Mouse (Mus musculus): ENCODE measurements around the gene 1700029P11Rik. TPM values are rescaled to one million over a fixed set of nuclear protein-coding genes. Genes with fewer than 3 reads are reported as not detected.
"Not testable (repeated sequence)": the region's sequence is repeated elsewhere in the genome, so short reads cannot be mapped to it uniquely, and the experiment has no call there.

1700029P11Rik gene
- polyA plus RNA-seq, 1 experiment from 2014 or later: not detected

DNA sequence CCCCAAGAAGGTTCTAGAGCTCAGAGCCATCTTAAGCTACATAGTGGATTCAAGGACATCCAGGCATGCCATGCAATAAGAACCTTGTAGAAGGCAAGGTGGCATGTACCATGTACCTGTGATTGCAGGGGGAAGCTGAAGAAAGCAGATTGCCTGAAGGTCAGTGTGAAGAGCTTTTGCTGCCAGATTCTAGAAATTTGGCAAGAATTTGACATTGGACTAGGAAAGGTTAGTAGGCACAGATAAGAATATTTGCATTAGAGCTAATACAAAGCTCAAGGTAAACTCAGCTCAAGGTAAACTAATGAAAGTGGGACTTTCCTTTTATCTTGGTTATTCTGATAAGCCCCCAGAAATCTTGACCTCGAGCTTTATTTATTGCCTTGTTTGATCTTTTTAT is 16.1 kb upstream of the 1700029P11Rik start:
- Histone ChIP-seq H3K4me3 (ENCODE audit: low read depth, low read length) (no peak overlapping the region), H3K4me2 (no peak overlapping the region), H3K9me3 (ENCODE audit: control insufficient read depth, low read length) (no peaks in the 10 kb centered on the region), H3K27me3 (replicated peaks; ENCODE audit: control insufficient read depth, insufficient read depth, low read length) (no peaks in the 10 kb centered on the region), H3K27ac (ENCODE audit: low read depth, low read length) (no peak overlapping the region), H3K36me3 (ENCODE audit: control insufficient read depth, insufficient read depth, low read length) (no peaks in the 10 kb centered on the region), H3K4me1 (replicated peaks; ENCODE audit: control insufficient read depth, insufficient read depth, low read length) (no peaks in the 10 kb centered on the region), H3K9ac (ENCODE audit: low read depth, low read length) (no peak overlapping the region)
- DNase-seq (ENCODE audit: low spot score): no peak
- WGBS: 56% methylated on average over 1 of the region's 1 CpGs
- no peak for ATAC-seq (replicated peaks; ENCODE audit: low FRiP score)

DNA sequence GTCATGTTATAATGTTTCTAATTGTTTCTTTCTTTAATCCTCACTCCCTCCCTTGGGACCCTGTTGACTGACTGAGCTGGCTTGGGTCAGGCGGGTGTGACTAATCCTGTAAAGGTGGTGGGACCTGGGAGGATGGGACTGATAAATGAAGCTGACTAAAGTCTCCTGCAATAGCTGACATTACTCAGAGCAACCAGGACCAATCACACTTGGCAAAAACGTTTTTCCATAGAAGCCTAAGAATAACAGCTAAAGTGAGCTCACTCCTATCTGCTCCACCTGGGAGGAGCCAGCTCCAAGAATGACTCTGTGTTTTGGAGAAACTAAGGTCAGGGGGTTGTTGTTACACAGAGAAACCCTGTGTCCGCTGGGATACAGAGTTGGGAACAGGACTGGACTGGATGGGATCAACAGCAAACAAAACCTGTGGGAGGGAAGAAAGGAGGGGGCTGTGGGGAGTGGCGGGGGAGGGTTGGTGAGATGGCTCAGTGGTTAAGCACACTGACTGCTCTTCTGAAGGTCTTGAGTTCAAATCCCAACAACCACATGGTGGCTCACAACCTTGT is 15.3 kb upstream of the 1700029P11Rik start:
- WGBS: 51% methylated on average over 4 of the region's 4 CpGs

DNA sequence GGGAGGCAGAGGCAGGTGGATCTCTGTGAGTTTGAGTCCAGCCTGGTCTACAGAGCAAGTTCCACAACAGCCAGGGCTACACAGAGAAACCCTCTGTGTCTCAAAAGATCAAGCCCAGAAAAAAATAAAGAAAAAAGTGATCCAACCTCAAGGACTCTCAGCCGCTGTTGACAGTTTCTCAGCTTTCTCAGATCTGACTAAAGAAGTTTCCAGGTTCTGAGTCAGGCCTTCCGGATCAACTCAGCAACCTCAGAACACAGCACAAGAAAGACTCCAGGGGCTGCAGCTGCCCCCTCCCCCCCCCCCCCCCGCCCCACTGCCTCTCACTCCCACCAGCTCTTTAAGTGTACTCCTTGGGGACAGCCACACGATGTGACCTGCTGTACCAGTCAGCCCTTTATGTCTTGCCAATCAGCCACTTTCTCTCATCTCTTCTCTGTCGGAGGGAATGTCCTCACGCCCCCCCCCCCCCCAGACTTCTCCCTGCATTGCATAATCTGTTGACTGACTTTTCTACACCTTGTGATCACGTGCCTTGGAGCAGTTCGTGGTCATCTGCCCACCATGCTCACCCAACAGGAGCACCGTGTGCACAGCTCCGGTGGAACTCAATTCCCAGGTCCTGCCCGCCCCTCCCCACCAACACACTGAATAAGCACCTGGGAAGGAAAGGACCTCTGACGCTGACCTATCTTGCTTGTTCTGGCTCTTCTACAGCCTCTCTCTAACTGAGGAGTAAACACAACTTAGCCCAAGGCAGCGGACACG is 14.1 kb upstream of the 1700029P11Rik start:
- H3K4me3 ChIP-seq (ENCODE audit: low read depth, low read length): no peak overlapping the region
- H3K27me3 ChIP-seq (replicated peaks; ENCODE audit: control insufficient read depth, insufficient read depth, low read length): no peaks in the 10 kb centered on the region
- no peak overlapping the region for H3K27ac ChIP-seq (ENCODE audit: low read depth, low read length)
- ATAC-seq (replicated peaks; ENCODE audit: low FRiP score) (no peak), DNase-seq (ENCODE audit: low spot score) (no peak)
- no peaks in the 10 kb centered on the region for H3K36me3 ChIP-seq (ENCODE audit: control insufficient read depth, insufficient read depth, low read length)
- no peak overlapping the region for H3K4me2 ChIP-seq
- 68% methylated on average over 12 of the region's 14 CpGs for WGBS
- H3K9me3 ChIP-seq (ENCODE audit: control insufficient read depth, low read length): no peaks in the 10 kb centered on the region
- no peak overlapping the region for H3K9ac ChIP-seq (ENCODE audit: low read depth, low read length)
- 0 out of 2 replicates have a peak, but pooled peaks cover 2% of the 10 kb centered on the region for H3K4me1 ChIP-seq (replicated peaks; ENCODE audit: control insufficient read depth, insufficient read depth, low read length)

More for the DNA sequence above, 15.3 kb upstream of the 1700029P11Rik start:
- no peak overlapping the region for H3K4me2 ChIP-seq
- DNase-seq (ENCODE audit: low spot score): no peak
- no peak overlapping the region for H3K27ac ChIP-seq (ENCODE audit: low read depth, low read length)
- H3K4me1 ChIP-seq (replicated peaks; ENCODE audit: control insufficient read depth, insufficient read depth, low read length): 0 out of 2 replicates have a peak, but pooled peaks cover 2% of the 10 kb centered on the region
- H3K9ac ChIP-seq (ENCODE audit: low read depth, low read length): no peak overlapping the region
- ATAC-seq (replicated peaks; ENCODE audit: low FRiP score): no peak
- H3K9me3 ChIP-seq (ENCODE audit: control insufficient read depth, low read length): no peaks in the 10 kb centered on the region
- H3K36me3 ChIP-seq (ENCODE audit: control insufficient read depth, insufficient read depth, low read length): no peaks in the 10 kb centered on the region
- H3K27me3 ChIP-seq (replicated peaks; ENCODE audit: control insufficient read depth, insufficient read depth, low read length): no peaks in the 10 kb centered on the region
- no peak overlapping the region for H3K4me3 ChIP-seq (ENCODE audit: low read depth, low read length)

DNA sequence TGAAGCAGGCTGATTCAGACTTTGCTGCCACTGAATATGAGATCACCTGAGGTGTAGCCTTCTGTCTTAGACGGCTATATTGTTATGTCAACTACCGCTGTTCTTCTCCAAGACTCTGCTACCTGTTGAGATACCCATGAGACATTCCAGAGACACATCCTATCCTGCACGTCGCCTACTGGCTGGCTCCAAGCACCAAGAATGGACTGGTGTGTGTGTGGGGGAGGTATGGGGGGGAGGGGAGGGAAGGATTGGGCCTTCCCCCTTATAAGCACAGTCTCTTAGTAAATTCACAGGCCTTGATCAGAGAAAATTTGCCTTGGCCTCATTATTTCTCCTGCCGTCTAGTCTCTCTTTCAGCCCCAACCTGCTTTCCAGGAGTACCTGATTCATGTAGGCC is 12.5 kb upstream of the 1700029P11Rik start:
- Histone ChIP-seq H3K9me3 (ENCODE audit: control insufficient read depth, low read length) (no peaks in the 10 kb centered on the region), H3K27me3 (replicated peaks; ENCODE audit: control insufficient read depth, insufficient read depth, low read length) (no peaks in the 10 kb centered on the region), H3K4me2 (no peak overlapping the region), H3K4me3 (ENCODE audit: low read depth, low read length) (no peak overlapping the region), H3K27ac (ENCODE audit: low read depth, low read length) (no peak overlapping the region), H3K36me3 (ENCODE audit: control insufficient read depth, insufficient read depth, low read length) (no peaks in the 10 kb centered on the region), H3K4me1 (replicated peaks; ENCODE audit: control insufficient read depth, insufficient read depth, low read length) (0 out of 2 replicates have a peak, but pooled peaks cover 2% of the 10 kb centered on the region), H3K9ac (ENCODE audit: low read depth, low read length) (no peak overlapping the region)
- 92% methylated on average over 5 of the region's 5 CpGs for WGBS
- no peak for DNase-seq (ENCODE audit: low spot score)
- no peak for ATAC-seq (replicated peaks; ENCODE audit: low FRiP score)

DNA sequence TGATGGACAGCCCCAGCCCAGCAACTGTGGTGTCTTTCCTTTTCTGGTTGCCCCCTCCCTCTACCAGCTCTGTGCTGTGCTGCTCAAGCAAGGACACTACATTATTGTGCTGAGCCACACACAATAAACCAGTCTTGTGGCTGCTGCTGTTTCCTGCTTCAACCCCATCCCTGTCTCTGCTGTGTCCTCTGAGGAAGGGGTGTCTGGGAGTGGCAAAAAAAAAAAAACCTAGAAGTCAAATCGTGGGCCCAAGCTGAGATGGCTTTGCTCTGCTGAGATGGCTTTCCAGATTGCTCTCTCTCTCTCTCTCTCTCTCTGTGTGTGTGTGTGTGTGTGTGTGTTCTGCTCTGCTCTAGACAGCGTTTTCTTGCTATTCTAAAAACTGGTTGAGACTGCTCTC is 11.9 kb upstream of the 1700029P11Rik start:
- H3K27me3 ChIP-seq (replicated peaks; ENCODE audit: control insufficient read depth, insufficient read depth, low read length): no peaks in the 10 kb centered on the region
- H3K27ac ChIP-seq (ENCODE audit: low read depth, low read length): no peak overlapping the region
- H3K4me3 ChIP-seq (ENCODE audit: low read depth, low read length): no peak overlapping the region
- DNase-seq (ENCODE audit: low spot score) (no peak), ATAC-seq (replicated peaks; ENCODE audit: low FRiP score) (no peak)
- H3K4me1 ChIP-seq (replicated peaks; ENCODE audit: control insufficient read depth, insufficient read depth, low read length): 0 out of 2 replicates have a peak, but pooled peaks cover 2% of the 10 kb centered on the region
- WGBS: 50% methylated on average over 2 of the region's 2 CpGs
- no peak overlapping the region for H3K4me2 ChIP-seq
- no peaks in the 10 kb centered on the region for H3K9me3 ChIP-seq (ENCODE audit: control insufficient read depth, low read length)
- H3K9ac ChIP-seq (ENCODE audit: low read depth, low read length): no peak overlapping the region
- no peaks in the 10 kb centered on the region for H3K36me3 ChIP-seq (ENCODE audit: control insufficient read depth, insufficient read depth, low read length)

DNA sequence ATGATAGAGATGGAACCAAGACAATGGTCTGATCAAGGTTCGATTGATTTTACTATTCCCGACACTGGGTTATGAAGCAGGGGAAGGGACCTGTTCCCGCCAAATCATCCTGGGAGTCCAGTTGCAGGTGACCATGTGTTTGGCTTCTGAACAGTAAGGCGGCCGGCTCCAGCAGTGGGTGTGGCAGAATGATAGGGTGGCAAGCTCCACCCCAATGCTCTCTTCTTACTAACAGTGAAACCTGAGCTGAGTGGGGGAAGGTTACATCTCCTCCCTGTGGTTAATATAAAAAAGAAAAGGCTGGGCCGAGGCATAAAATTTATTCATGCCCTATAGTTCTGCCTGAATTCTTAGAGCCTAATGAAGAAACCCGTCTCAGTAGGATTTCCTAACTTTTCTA is 11.2 kb upstream of the 1700029P11Rik start:
- 53% methylated on average over 7 of the region's 7 CpGs for WGBS
- H3K9me3 ChIP-seq (ENCODE audit: control insufficient read depth, low read length): no peaks in the 10 kb centered on the region
- H3K4me1 ChIP-seq (replicated peaks; ENCODE audit: control insufficient read depth, insufficient read depth, low read length): 0 out of 2 replicates have a peak, but pooled peaks cover 2% of the 10 kb centered on the region
- ATAC-seq (replicated peaks; ENCODE audit: low FRiP score) (peak; percentile 74; the same call in 1 of the 2 replicates), DNase-seq (ENCODE audit: low spot score) (no peak)
- H3K4me2 ChIP-seq: no peak overlapping the region
- no peaks in the 10 kb centered on the region for H3K27me3 ChIP-seq (replicated peaks; ENCODE audit: control insufficient read depth, insufficient read depth, low read length)
- H3K27ac ChIP-seq (ENCODE audit: low read depth, low read length): no peak overlapping the region; the same call in 1 of the 2 replicates
- no peak overlapping the region for H3K4me3 ChIP-seq (ENCODE audit: low read depth, low read length)
- no peaks in the 10 kb centered on the region for H3K36me3 ChIP-seq (ENCODE audit: control insufficient read depth, insufficient read depth, low read length)
- H3K9ac ChIP-seq (ENCODE audit: low read depth, low read length): no peak overlapping the region

DNA sequence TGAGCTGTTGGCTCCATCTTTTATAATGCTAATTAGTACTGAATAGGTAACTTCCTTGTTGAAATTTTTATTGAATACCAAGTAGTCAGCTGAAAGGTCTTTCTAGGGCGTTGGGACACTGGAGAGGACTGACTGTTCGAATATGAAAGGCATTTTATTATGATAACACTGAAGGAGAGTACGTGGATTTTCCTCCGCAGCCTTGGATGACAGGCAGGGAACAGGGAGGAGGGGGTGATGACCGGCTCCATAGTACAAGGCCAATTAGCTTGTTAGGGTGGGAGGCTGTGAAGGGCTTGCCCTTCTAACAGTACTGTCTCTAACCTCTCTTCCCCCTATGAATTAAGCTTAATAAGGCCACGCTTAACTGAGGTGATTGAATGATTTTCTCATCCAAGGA is 10.7 kb upstream of the 1700029P11Rik start:
- H3K27ac ChIP-seq (ENCODE audit: low read depth, low read length); DNase-seq (ENCODE audit: low spot score); H3K36me3 ChIP-seq (ENCODE audit: control insufficient read depth, insufficient read depth, low read length); H3K9ac ChIP-seq (ENCODE audit: low read depth, low read length); ATAC-seq (replicated peaks; ENCODE audit: low FRiP score); H3K4me1 ChIP-seq (replicated peaks; ENCODE audit: control insufficient read depth, insufficient read depth, low read length); H3K9me3 ChIP-seq (ENCODE audit: control insufficient read depth, low read length); H3K4me2 ChIP-seq; H3K4me3 ChIP-seq (ENCODE audit: low read depth, low read length); H3K27me3 ChIP-seq (replicated peaks; ENCODE audit: control insufficient read depth, insufficient read depth, low read length): not testable (repeated sequence)
- WGBS: 74% methylated on average over 6 of the region's 6 CpGs

DNA sequence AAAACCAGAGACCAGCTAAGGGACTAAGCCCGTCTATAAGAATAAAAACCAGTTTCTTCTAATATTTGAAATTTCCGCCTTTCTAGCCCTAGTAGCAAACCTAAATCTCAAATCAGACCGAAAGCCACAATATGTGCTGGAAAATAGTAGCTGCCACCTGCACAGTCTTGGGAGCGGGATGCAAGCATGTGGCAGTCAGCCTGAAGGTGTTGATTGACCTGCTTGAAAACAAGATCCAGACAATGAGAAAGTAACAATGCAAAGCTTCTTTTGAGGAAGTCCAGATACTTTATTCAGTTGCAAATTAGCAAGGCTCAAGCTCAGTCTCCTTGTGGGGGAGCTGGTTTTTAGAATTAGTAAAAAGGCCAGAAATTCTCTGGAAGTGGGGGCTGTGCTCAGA is 9.8 kb upstream of the 1700029P11Rik start:
- H3K9me3 ChIP-seq (ENCODE audit: control insufficient read depth, low read length); H3K9ac ChIP-seq (ENCODE audit: low read depth, low read length); H3K4me1 ChIP-seq (replicated peaks; ENCODE audit: control insufficient read depth, insufficient read depth, low read length); H3K4me2 ChIP-seq; H3K4me3 ChIP-seq (ENCODE audit: low read depth, low read length); ATAC-seq (replicated peaks; ENCODE audit: low FRiP score); H3K27me3 ChIP-seq (replicated peaks; ENCODE audit: control insufficient read depth, insufficient read depth, low read length); H3K36me3 ChIP-seq (ENCODE audit: control insufficient read depth, insufficient read depth, low read length); DNase-seq (ENCODE audit: low spot score); H3K27ac ChIP-seq (ENCODE audit: low read depth, low read length): not testable (repeated sequence)
- WGBS: 87% methylated on average over 4 of the region's 4 CpGs

DNA sequence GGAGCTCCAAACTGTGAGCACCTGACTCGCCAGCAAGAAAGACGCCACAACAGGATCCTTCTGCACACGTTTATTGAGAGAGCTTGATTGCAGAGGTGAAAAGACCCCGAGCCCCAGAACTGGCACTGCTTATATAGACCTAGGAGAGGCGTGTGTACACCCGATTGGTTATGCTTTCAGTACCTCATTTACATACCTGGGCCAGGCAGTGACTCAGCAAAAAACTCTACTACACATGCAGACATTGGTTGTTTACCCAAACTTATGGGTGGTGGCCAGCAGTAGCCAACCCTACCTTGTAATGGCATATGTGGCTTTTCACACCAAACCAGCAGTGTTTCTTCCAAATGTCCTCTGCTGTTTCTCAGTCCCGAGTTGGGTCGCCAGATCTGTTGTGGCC is 5.2 kb upstream of the 1700029P11Rik start:
- WGBS: 90% methylated on average over 8 of the region's 8 CpGs
- not testable (repeated sequence) for DNase-seq (ENCODE audit: low spot score); ATAC-seq (replicated peaks; ENCODE audit: low FRiP score); H3K4me2 ChIP-seq; H3K4me3 ChIP-seq (ENCODE audit: low read depth, low read length); H3K27me3 ChIP-seq (replicated peaks; ENCODE audit: control insufficient read depth, insufficient read depth, low read length); H3K9me3 ChIP-seq (ENCODE audit: control insufficient read depth, low read length); H3K27ac ChIP-seq (ENCODE audit: low read depth, low read length); H3K9ac ChIP-seq (ENCODE audit: low read depth, low read length); H3K4me1 ChIP-seq (replicated peaks; ENCODE audit: control insufficient read depth, insufficient read depth, low read length); H3K36me3 ChIP-seq (ENCODE audit: control insufficient read depth, insufficient read depth, low read length)

All from liver, embryonic 11.5 days (tissue).